Mouse (Mus musculus) embryonic facial prominence, embryonic 15.5 days (tissue): ENCODE results near the gene Gm49380. TPM values are rescaled to one million over a fixed set of nuclear protein-coding genes. Genes with fewer than 3 reads are reported as not detected.

Source experiments
- ATAC-seq: fragments of 200-750 bp; cut with Nextera tagmentation; 2 replicates; pipeline ENCODE4 v1.8.0; 2017; ENCODE audit warnings: low read depth, moderate TSS enrichment; ENCODE audit not compliant: insufficient number of reproducible peaks, low FRiP score, low TSS enrichment
- H3K27ac ChIP-seq: fragments of 300-500 bp; sonication (generic); replicated peaks from 2 replicates; pipeline ENCODE4 v1.5.1; 2015; ENCODE audit warnings: mild to moderate bottlenecking, inconsistent platforms
- H3K27me3 ChIP-seq: fragments of 300-500 bp; sonication (generic); 2 replicates; pipeline ENCODE4 v1.6.1; 2015; ENCODE audit warnings: inconsistent platforms
- H3K36me3 ChIP-seq: fragments of 300-500 bp; sonication (generic); 2 replicates; pipeline ENCODE4 v1.6.1; 2015; ENCODE audit warnings: mild to moderate bottlenecking, inconsistent platforms
- H3K4me1 ChIP-seq: fragments of 300-500 bp; sonication (generic); 2 replicates; pipeline ENCODE4 v1.6.1; 2015; ENCODE audit warnings: inconsistent platforms
- H3K4me2 ChIP-seq: fragments of 300-500 bp; sonication (generic); replicated peaks from 2 replicates; pipeline ENCODE4 v1.6.1; 2015; ENCODE audit warnings: mild to moderate bottlenecking, inconsistent platforms
- H3K4me3 ChIP-seq: fragments of 300-500 bp; sonication (generic); replicated peaks from 2 replicates; pipeline ENCODE4 v1.5.1; 2015; ENCODE audit warnings: mild to moderate bottlenecking, inconsistent platforms
- H3K9ac ChIP-seq: fragments of 300-500 bp; sonication (generic); 2 replicates; pipeline ENCODE4 v1.6.1; 2015; ENCODE audit warnings: inconsistent platforms
- H3K9me3 ChIP-seq: fragments of 300-500 bp; sonication (generic); replicated peaks from 2 replicates; pipeline ENCODE4 v1.6.1; 2016; ENCODE audit warnings: inconsistent platforms
- WGBS: fragments of 180-500 bp; shearing (Covaris S2); methylation state at CpG from one replicate; pipeline ENCODE4 v1.1.7; 2015; 5-methylcytosine and 5-hydroxymethylcytosine counted together
- polyA plus RNA-seq: library from polyadenylated mRNA; unstranded; fragments of >200 nt; fragmentation: Nextera tagmentation; extraction: Ambion mirVana; gene quantifications from 2 replicates; pipeline ENCODE4 v1.2.1, GENCODE M21; 2015

The Gm49380 gene
- polyA plus RNA-seq, 1 experiment from 2014 or later, result 0.27 TPM

DNA sequence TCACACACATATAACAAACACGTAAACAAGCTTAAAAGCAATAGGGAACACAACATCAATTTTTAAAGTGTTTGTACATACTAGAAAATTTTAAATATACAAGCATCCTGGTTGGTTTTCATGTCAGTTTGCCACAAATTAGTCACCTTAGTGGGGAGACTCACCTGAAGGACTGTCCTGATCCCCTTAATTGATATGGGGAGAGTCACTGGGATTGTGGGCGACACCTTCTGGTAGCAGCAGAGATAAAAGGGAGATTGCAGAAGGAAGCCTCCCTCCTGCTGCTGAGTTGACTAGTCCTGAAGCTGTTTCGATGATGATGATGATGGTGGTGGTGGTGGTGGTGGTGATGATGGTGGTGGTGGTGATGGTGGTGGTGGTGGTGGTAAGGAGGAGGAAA, 60.4 kb downstream of the Gm49380 start:
- no peaks in the 10 kb centered on the region for H3K27me3 ChIP-seq
- H3K4me2 ChIP-seq, result no peak overlapping the region
- H3K9me3 ChIP-seq, result no peaks in the 10 kb centered on the region
- H3K36me3 ChIP-seq, result no peaks in the 10 kb centered on the region
- no peak overlapping the region for H3K9ac ChIP-seq
- H3K4me1 ChIP-seq, result 0 out of 2 replicates have a peak, but pooled peaks cover 5% of the 10 kb centered on the region
- no peak overlapping the region for H3K27ac ChIP-seq
- H3K4me3 ChIP-seq, result no peak overlapping the region
- no peak for ATAC-seq
- WGBS, result 69% methylated on average over 3 of the region's 3 CpGs

DNA sequence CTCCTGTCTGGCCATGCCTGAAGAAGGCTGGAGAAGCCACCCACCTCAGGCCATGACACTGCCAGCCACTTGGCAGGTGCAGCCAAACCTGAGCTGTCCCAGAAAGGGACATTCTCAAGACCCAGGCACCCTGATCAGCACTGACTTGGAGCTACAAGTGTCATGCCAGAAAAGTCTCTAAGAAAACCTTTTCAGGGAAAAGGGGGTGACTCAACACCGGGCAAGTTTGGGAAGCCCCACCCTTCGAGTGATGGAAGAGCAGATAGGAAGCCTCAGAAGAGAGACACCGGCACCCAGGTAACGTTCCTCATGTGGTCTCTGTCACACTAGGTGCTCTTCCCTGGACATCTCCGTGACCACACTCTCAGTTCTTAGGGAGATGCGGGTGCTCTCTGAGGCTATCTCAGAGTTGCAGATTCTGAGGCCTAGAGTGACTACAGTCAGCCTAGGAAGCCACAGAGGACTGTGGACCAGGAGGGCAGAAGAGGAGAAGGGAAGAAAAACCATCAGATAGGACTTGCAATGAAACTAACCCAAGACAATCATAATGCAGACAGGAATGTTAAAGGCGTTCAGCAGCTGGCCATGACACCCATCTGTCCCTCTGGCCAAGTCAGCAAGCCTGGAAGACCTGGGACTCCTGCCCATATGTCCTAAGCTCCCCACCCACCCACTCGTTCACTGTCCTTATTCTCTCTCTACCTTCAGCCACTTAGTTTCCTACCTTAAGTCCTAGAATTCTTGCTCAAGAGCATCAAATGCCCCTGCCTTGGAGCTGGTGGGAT, 63.7 kb downstream of the Gm49380 start:
- no peaks in the 10 kb centered on the region for H3K36me3 ChIP-seq
- H3K4me1 ChIP-seq, result peaks cover 8% of the 10 kb centered on the region; the same call in 1 of the 2 replicates

DNA sequence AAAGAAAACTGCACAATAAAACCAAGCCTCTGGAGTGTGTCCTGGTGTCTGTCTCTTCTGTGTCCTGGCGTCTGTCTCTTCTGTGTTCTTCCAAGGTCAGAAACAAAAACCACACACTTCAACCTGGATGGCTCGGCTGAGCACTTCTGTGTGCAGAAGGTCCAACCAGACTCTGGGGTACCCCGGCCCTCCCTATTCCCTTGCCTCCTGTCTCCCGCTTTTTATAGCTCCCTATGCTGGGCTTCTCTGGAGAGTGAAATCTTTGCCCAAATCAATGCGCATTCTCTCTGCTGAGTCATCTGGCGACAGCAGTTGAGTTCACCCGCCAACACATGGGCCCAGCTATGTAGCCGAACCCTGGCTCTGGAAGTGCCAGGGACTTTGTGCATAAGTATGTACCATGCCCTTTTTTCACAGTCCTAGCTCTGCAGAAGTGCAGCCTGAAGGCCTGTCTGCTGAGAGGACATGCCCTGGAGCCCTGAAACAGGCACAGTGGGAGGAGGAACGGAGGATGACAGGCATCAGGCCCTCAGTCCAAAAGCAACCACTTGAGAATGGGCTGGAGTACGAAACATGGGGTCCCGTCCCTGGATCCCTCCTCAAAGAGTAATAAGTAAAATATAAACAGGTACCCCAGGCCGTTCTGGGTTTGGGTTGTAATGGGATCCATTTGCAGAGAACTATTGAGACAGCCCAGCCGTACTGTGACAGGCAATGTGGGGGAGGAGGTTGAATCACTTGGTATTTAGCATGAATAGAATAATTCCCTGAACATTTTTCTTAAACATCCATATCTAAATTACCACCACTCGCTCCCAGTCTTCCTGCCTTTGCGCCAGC, 64.5 kb downstream of the Gm49380 start:
- H3K4me3 ChIP-seq, result no peak overlapping the region
- no peaks in the 10 kb centered on the region for H3K9me3 ChIP-seq
- no peak overlapping the region for H3K4me2 ChIP-seq
- peaks cover 16% of the 10 kb centered on the region for H3K4me1 ChIP-seq
- ATAC-seq, result no peak
- peaks cover 12% of the 10 kb centered on the region; the same call in 1 of the 2 replicates for H3K27me3 ChIP-seq
- H3K36me3 ChIP-seq, result no peaks in the 10 kb centered on the region
- H3K9ac ChIP-seq, result no peak overlapping the region
- H3K27ac ChIP-seq, result 0 out of 2 replicates have a peak overlapping the region, but pooled peaks have one; percentile 22
- WGBS, result 50% methylated on average over 15 of the region's 15 CpGs

More for the DNA sequence above, 63.7 kb downstream of the Gm49380 start:
- no peak for ATAC-seq
- H3K9ac ChIP-seq, result no peak overlapping the region
- H3K4me2 ChIP-seq, result no peak overlapping the region
- no peak overlapping the region for H3K27ac ChIP-seq
- 82% methylated on average over 8 of the region's 8 CpGs for WGBS
- no peaks in the 10 kb centered on the region for H3K9me3 ChIP-seq
- H3K4me3 ChIP-seq, result no peak overlapping the region
- peaks cover 5% of the 10 kb centered on the region; the same call in 1 of the 2 replicates for H3K27me3 ChIP-seq

DNA sequence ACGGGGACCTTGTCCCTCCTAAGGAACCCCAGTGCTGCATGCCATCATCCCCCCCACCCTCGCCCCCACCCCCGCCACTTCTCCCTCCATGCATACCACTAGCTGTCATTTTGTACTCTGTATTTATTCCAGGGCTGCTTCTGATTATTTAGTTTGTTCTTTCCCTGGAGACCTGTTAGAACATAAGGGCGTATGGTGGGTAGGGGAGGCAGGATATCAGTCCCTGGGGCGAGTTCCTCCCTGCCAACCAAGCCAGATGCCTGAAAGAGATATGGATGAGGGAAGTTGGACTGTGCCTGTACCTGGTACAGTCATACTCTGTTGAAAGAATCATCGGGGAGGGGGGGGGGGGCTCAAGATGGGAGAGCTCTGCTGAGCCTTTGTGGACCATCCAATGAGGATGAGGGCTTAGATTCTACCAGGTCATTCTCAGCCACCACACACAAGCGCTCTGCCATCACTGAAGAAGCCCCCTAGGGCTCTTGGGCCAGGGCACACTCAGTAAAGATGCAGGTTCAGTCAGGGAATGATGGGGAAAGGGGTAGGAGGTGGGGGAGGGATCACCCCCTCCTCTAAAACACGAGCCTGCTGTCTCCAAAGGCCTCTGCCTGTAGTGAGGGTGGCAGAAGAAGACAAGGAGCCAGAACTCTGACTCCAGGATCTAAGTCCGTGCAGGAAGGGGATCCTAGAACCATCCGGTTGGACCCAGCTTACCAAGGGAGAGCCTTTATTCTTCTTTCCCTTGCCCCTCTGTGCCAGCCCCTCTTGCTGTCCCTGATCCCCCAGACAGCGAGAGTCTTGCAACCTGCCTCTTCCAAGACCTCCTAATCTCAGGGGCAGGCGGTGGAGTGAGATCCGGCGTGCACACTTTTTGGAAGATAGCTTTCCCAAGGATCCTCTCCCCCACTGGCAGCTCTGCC, 65.5 kb downstream of the Gm49380 start:
- Histone ChIP-seq H3K4me3 (no peak overlapping the region), H3K4me1 (peaks cover 25% of the 10 kb centered on the region), H3K27ac (no peak overlapping the region), H3K36me3 (no peaks in the 10 kb centered on the region), H3K4me2 (no peak overlapping the region), H3K9ac (no peak overlapping the region), H3K27me3 (peaks cover 12% of the 10 kb centered on the region; the same call in 1 of the 2 replicates), H3K9me3 (no peaks in the 10 kb centered on the region)
- ATAC-seq, result no peak
- 70% methylated on average over 14 of the region's 14 CpGs for WGBS

DNA sequence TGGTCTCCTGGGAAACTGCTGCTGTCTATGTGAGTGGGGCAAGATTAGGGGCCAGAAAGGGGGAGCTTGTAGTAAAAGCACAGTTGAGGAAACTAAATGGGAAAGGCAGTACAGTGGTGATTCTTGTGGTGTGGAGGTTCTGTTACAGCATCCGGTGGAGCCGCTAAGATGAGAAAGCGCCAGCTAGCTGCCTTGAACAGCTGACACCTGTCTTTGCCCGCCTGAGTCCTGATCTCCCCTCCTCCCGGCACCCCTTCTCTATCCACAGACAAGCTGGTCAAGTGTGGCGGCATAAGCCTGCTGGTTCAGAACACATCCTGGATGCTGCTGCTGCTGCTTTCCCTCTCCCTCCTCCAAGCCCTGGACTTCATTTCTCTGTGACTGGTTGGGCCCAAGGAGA, 66.2 kb downstream of the Gm49380 start:
- H3K9me3 ChIP-seq, result no peaks in the 10 kb centered on the region
- H3K36me3 ChIP-seq, result no peaks in the 10 kb centered on the region
- no peak overlapping the region for H3K9ac ChIP-seq
- H3K4me2 ChIP-seq, result no peak overlapping the region
- WGBS, result 51% methylated on average over 6 of the region's 6 CpGs
- peaks cover 12% of the 10 kb centered on the region; the same call in 1 of the 2 replicates for H3K27me3 ChIP-seq
- H3K27ac ChIP-seq, result no peak overlapping the region
- peaks cover 28% of the 10 kb centered on the region for H3K4me1 ChIP-seq
- ATAC-seq, result no peak
- H3K4me3 ChIP-seq, result no peak overlapping the region

DNA sequence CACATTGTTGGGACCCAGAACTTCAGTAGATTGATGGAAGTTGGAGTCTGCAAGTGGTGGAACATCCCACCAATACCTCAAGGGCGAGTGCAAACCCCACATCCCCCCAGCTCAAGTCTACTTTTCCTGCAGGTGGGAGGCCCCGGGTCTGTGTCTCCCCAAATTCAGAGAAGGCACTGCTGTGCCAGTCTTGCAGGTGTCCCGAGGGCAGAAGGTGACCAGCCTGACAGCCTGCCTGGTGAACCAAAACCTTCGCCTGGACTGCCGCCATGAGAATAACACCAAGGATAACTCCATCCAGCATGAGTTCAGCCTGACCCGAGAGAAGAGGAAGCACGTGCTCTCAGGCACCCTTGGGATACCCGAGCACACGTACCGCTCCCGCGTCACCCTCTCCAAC, 66.9 kb downstream of the Gm49380 start:
- H3K4me2 ChIP-seq, result no peak overlapping the region
- H3K4me1 ChIP-seq, result peaks cover 30% of the 10 kb centered on the region
- WGBS, result 85% methylated on average over 12 of the region's 12 CpGs
- H3K9ac ChIP-seq, result no peak overlapping the region
- no peak overlapping the region for H3K4me3 ChIP-seq
- ATAC-seq, result no peak
- no peaks in the 10 kb centered on the region for H3K9me3 ChIP-seq
- H3K27ac ChIP-seq, result no peak overlapping the region
- peaks cover 12% of the 10 kb centered on the region; the same call in 1 of the 2 replicates for H3K27me3 ChIP-seq
- H3K36me3 ChIP-seq, result no peaks in the 10 kb centered on the region

DNA sequence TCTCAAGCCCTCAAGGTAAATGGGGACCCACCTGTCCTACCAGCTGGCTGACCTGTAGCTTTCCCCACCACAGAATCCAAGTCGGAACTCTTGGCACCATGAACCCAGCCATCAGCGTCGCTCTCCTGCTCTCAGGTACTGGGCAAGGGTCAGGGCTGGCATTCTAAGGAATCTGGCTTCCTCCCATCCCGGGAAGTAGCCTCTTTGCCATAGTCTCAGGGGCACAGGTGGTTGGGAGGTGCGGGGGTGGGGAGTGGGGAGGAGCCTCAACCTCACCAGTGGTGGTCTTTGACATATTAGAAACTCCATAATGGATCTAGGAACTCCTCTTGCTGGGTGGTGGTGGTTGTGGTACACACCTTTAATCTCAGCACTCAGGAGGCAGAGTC, 67.4 kb downstream of the Gm49380 start:
- peaks cover 12% of the 10 kb centered on the region for H3K27me3 ChIP-seq

DNA sequence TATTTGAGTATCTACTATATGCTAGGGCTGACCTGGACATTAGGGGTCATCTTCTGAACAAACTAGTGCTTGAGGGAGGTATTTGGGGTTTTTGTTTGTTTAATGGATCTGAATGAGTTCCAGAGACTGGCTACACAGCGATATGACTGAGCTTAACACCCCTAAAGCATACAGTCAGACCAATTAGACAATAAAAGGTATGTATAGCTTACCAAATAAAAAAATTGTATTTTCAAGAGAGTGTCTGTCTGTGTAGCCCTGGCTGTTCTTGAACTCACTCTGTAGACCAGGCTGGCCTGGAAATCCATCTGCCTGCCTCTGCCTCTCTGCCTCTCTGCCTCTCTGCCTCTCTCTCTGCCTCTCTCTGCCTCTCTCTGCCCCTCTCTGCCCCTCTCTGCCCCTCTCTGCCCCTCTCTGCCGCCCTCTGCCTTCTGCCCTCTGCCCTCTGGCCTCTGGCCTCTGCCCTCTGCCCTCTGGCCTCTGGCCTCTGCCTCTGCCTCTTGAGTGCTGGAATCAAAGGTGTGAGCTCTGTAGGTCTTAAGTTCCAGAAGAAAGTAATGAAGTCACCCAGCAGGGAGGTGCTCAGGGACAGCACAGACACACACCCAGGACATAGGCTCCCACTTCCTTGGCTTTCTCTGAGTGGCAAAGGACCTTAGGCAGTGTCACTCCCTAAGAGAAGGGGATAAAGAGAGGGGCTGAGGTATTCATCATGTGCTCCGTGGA, 68.0 kb downstream of the Gm49380 start:
- Histone ChIP-seq H3K27me3 (peaks cover 12% of the 10 kb centered on the region), H3K9me3 (no peaks in the 10 kb centered on the region)

More for the DNA sequence above, 67.4 kb downstream of the Gm49380 start:
- 83% methylated on average over 5 of the region's 5 CpGs for WGBS
- no peak overlapping the region for H3K4me2 ChIP-seq
- H3K4me1 ChIP-seq, result peaks cover 31% of the 10 kb centered on the region
- no peak overlapping the region for H3K4me3 ChIP-seq
- no peak for ATAC-seq
- no peaks in the 10 kb centered on the region for H3K9me3 ChIP-seq
- H3K27ac ChIP-seq, result no peak overlapping the region
- H3K36me3 ChIP-seq, result no peaks in the 10 kb centered on the region
- no peak overlapping the region for H3K9ac ChIP-seq

DNA sequence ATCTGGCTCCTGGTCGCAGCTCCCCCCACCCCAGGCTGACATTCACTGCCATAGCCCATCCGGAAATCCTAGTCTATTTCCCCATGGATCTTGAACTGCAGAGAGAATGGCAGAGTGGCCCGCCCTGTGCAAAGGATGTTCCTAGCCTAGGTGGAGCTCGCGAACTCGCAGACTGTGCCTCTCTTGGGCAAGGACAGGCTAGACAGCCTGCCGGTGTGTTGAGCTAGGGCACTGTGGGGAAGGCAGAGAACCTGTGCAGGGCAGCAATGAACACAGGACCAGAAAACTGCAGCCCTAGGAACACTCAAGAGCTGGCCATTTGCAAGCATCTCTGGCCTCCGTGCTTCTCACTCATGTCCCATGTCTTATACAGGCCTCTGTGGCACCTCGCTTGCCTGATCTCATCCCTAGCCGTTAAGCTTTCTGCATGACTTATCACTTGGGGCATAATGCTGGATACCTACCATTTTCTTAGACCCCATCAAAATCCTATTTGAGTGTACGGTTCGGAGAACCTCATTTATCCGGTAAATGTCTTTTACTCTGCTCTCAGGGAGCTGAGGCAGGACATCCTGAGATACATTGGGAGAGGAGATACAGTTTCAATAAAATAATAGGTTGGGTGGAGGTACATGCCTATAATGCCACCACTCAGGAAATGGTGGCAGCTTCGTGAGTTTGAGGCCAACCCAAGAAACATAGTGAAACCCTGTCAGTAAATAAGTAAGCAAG, 68.7 kb downstream of the Gm49380 start:
- Histone ChIP-seq H3K4me2 (peak overlapping the region; percentile 68), H3K27me3 (peaks cover 12% of the 10 kb centered on the region), H3K9ac (no peak overlapping the region), H3K27ac (no peak overlapping the region), H3K9me3 (no peaks in the 10 kb centered on the region), H3K4me3 (peak overlapping the region; percentile 44), H3K36me3 (no peaks in the 10 kb centered on the region), H3K4me1 (peaks cover 31% of the 10 kb centered on the region)
- ATAC-seq, result no peak
- WGBS, result 44% methylated on average over 14 of the region's 14 CpGs

More for the DNA sequence above, 68.0 kb downstream of the Gm49380 start:
- Histone ChIP-seq H3K9ac (no peak overlapping the region), H3K4me1 (peaks cover 31% of the 10 kb centered on the region), H3K36me3 (no peaks in the 10 kb centered on the region), H3K4me3 (no peak overlapping the region), H3K4me2 (0 out of 2 replicates have a peak overlapping the region, but pooled peaks have one; percentile 68), H3K27ac (no peak overlapping the region)
- 51% methylated on average over 3 of the region's 3 CpGs for WGBS
- ATAC-seq, result no peak
